In genomic region chr11:100820047-100820446, GRCm38 (mm10) we compare ENCODE assay signal across 23 mouse cellular contexts. TPM values are rescaled to one million over a fixed set of nuclear protein-coding genes. Genes with fewer than 3 reads are reported as not detected.
A peak's percentile ranks its signal among the peaks of the same experiment; 100 is the strongest.
DNase-seq lines count a peak whose midpoint lies in the region; ATAC-seq and TF ChIP-seq lines count a peak whose summit lies in the region.
"Had no signal": no experiment of that assay in that cellular context is flagged by ENCODE, and none has a peak within 500 bp of the region (broad histone marks: within the 10 kb centered on the region; RNA-seq: fewer than 3 reads in every experiment).

No protein-coding gene starts in this region.

- no peaks in the 10 kb centered on the region for H3K9me3 ChIP-seq in heart, embryonic 13.5 days
- no peaks in the 10 kb centered on the region for H3K9me3 ChIP-seq in embryonic facial prominence, embryonic 15.5 days (replicated peaks)
- no peaks in the 10 kb centered on the region for H3K9me3 ChIP-seq in limb, embryonic 14.5 days (ENCODE audit: control insufficient read depth, low read length)
- H3K9me3 ChIP-seq: forebrain, embryonic 10.5 days; hindbrain, embryonic 12.5 days; lung, embryonic 15.5 days; midbrain, embryonic 10.5 days had no signal

- TF ChIP-seq POLR2A in brain, embryonic 14.5 days (IDR thresholded peaks at IDR 0.05; ENCODE audit: borderline replicate concordance, extremely low read depth, insufficient read depth, insufficient read length, poor library complexity, severe bottlenecking), result no peak
- no peak for TF ChIP-seq POLR2A in limb, embryonic 14.5 days (IDR thresholded peaks at IDR 0.05; ENCODE audit: borderline replicate concordance, extremely low read depth, insufficient read depth, insufficient read length)

- H3K4me3 ChIP-seq in heart, embryonic 13.5 days, result no peak overlapping the region
- H3K4me3 ChIP-seq in embryonic facial prominence, embryonic 15.5 days (replicated peaks), result no peak overlapping the region
- no peak overlapping the region for H3K4me3 ChIP-seq in limb, embryonic 14.5 days (replicated peaks; ENCODE audit: low read length)
- H3K4me3 ChIP-seq: forebrain, embryonic 10.5 days; hindbrain, embryonic 12.5 days; layer of hippocampus, adult 2 months; lung, embryonic 15.5 days; midbrain, embryonic 10.5 days had no signal

- H3K4me1 ChIP-seq in heart, embryonic 13.5 days, result peaks cover 96% of the 10 kb centered on the region
- H3K4me1 ChIP-seq in embryonic facial prominence, embryonic 15.5 days, result peaks cover 30% of the 10 kb centered on the region
- H3K4me1 ChIP-seq in limb, embryonic 14.5 days (ENCODE audit: control insufficient read depth, insufficient read depth, low read length), result peaks cover 5% of the 10 kb centered on the region

- no peak overlapping the region for H3K4me2 ChIP-seq in heart, embryonic 13.5 days
- 0 out of 2 replicates have a peak overlapping the region, but pooled peaks have one; percentile 3 for H3K4me2 ChIP-seq in embryonic facial prominence, embryonic 15.5 days (replicated peaks)
- H3K4me2 ChIP-seq in limb, embryonic 14.5 days (replicated peaks; ENCODE audit: low read depth, low read length, severe bottlenecking), result 0 out of 2 replicates have a peak overlapping the region, but pooled peaks have one; percentile 5
- H3K4me2 ChIP-seq: hindbrain, embryonic 12.5 days; lung, embryonic 15.5 days had no signal

- no peak for TF ChIP-seq CTCF in brain, embryonic 14.5 days (IDR thresholded peaks at IDR 0.05; ENCODE audit: borderline replicate concordance, extremely low read depth, insufficient read depth, insufficient read length)

- no peak for DNase-seq in heart, postnatal 4 days
- peak; percentile 41 for DNase-seq in brain, embryonic 14.5 days (ENCODE audit: low read depth)
- DNase-seq in limb, embryonic 14.5 days (ENCODE audit: low spot score), result peak; percentile 53
- no peak for DNase-seq in spleen, postnatal 36 days (ENCODE audit: low spot score in 2 of 2)
- DNase-seq in adrenal gland, postnatal 36 days, result no peak
- no peak for DNase-seq in layer of hippocampus, postnatal 36 days
- DNase-seq: cerebellum, adult 2 months; gastrocnemius, postnatal 36 days; heart, postnatal 10 days; kidney, adult 8-10 months; kidney, postnatal 14 days; retina, postnatal 1 day had no signal

- no peaks in the 10 kb centered on the region for H3K27me3 ChIP-seq in heart, embryonic 13.5 days (replicated peaks)
- H3K27me3 ChIP-seq in embryonic facial prominence, embryonic 15.5 days, result no peaks in the 10 kb centered on the region; the same call in 1 of the 2 replicates
- H3K27me3 ChIP-seq in limb, embryonic 14.5 days (ENCODE audit: control insufficient read depth, insufficient read depth, low read length), result no peaks in the 10 kb centered on the region
- H3K27me3 ChIP-seq: hindbrain, embryonic 12.5 days; lung, embryonic 15.5 days had no signal

- 0 out of 2 replicates have a peak overlapping the region, but pooled peaks have one; percentile 5 for H3K27ac ChIP-seq in heart, embryonic 13.5 days (replicated peaks)
- H3K27ac ChIP-seq in embryonic facial prominence, embryonic 15.5 days (replicated peaks), result 0 out of 2 replicates have a peak overlapping the region, but pooled peaks have one; percentile 58
- no peak overlapping the region for H3K27ac ChIP-seq in limb, embryonic 14.5 days (replicated peaks; ENCODE audit: low read depth, low read length)
- H3K27ac ChIP-seq: forebrain, embryonic 10.5 days; hindbrain, embryonic 12.5 days; layer of hippocampus, adult 2 months; lung, embryonic 15.5 days; macrophage; midbrain, embryonic 10.5 days had no signal

- H3K9ac ChIP-seq in heart, embryonic 13.5 days, result no peak overlapping the region
- H3K9ac ChIP-seq in embryonic facial prominence, embryonic 15.5 days, result no peak overlapping the region
- H3K9ac ChIP-seq in limb, embryonic 14.5 days (ENCODE audit: low read depth, low read length, severe bottlenecking), result no peak overlapping the region
- H3K9ac ChIP-seq: hindbrain, embryonic 12.5 days; lung, embryonic 15.5 days had no signal

- ATAC-seq in heart, embryonic 13.5 days (ENCODE audit: extremely low read depth, insufficient number of reproducible peaks, low FRiP score, low TSS enrichment), result no peak
- peak; percentile 43; the same call in 1 of the 2 replicates for ATAC-seq in embryonic facial prominence, embryonic 15.5 days (ENCODE audit: insufficient number of reproducible peaks, low FRiP score, low TSS enrichment, low read depth)
- no peak for ATAC-seq in limb, embryonic 14.5 days (ENCODE audit: low FRiP score, low read depth)
- ATAC-seq: inflammation-experienced regulatory T-cells, adult 6 months had no signal

- WGBS in heart, embryonic 13.5 days, result 86% methylated on average over 8 of the region's 8 CpGs
- WGBS in embryonic facial prominence, embryonic 15.5 days, result 33% methylated on average over 8 of the region's 8 CpGs
- WGBS in limb, embryonic 14.5 days, result 30% methylated on average over 8 of the region's 8 CpGs

- no peaks in the 10 kb centered on the region for H3K36me3 ChIP-seq in heart, embryonic 13.5 days
- H3K36me3 ChIP-seq in embryonic facial prominence, embryonic 15.5 days, result no peaks in the 10 kb centered on the region
- no peaks in the 10 kb centered on the region for H3K36me3 ChIP-seq in limb, embryonic 14.5 days (ENCODE audit: control insufficient read depth, insufficient read depth, low read length)
- H3K36me3 ChIP-seq: forebrain, embryonic 10.5 days; hindbrain, embryonic 12.5 days; lung, embryonic 15.5 days; midbrain, embryonic 10.5 days had no signal

RNA-seq across cellular contexts. Expression of gene Stat5b, which starts 30.5 kb away (rescaled TPM):
- polyA plus RNA-seq in heart, embryonic 13.5 days (2015; fragmentation: Nextera tagmentation; extraction: Ambion mirVana), result 24.3 and 27.0 TPM in 2 replicates
- total RNA-seq in heart, postnatal 4 days (2021), result 10 to 100 TPM; 45.4 to 52.4 TPM
- 16.4 and 21.5 TPM in 2 replicates for polyA plus RNA-seq in brain, embryonic 14.5 days (2012; rRNA removed)
- 24.9 and 25.3 TPM in 2 replicates for polyA plus RNA-seq in embryonic facial prominence, embryonic 15.5 days (2015; fragmentation: Nextera tagmentation; extraction: Ambion mirVana)
- 24.4 and 27.0 TPM in 2 replicates for polyA plus RNA-seq in limb, embryonic 14.5 days (2012; rRNA removed)
- 21.9 and 22.1 TPM in 2 replicates for polyA plus RNA-seq in limb, embryonic 14.5 days (2014; fragmentation: Nextera tagmentation; extraction: Ambion mirVana)
- 100 to 1,000 TPM in 1 of 2 experiments, 10 to 100 TPM in 1; 58.3 to 111 TPM for total RNA-seq in adrenal gland, postnatal 36 days (2021)
- total RNA-seq in layer of hippocampus, postnatal 36 days (2021), result 10 to 100 TPM; 11.7 to 12.7 TPM

RNA-seq across cellular contexts. Expression of gene Stat5a, which starts 39.1 kb away (rescaled TPM):
- polyA plus RNA-seq in heart, embryonic 13.5 days (2015; fragmentation: Nextera tagmentation; extraction: Ambion mirVana), result 5.2 and 5.9 TPM in 2 replicates
- 10 to 100 TPM; 15.7 to 17.4 TPM for total RNA-seq in heart, postnatal 4 days (2021)
- 1.4 and 2.1 TPM in 2 replicates for polyA plus RNA-seq in brain, embryonic 14.5 days (2012; rRNA removed)
- 9.7 and 10.4 TPM in 2 replicates for polyA plus RNA-seq in embryonic facial prominence, embryonic 15.5 days (2015; fragmentation: Nextera tagmentation; extraction: Ambion mirVana)
- polyA plus RNA-seq in limb, embryonic 14.5 days (2012; rRNA removed), result 8.0 and 11.3 TPM in 2 replicates
- 5.3 and 7.8 TPM in 2 replicates for polyA plus RNA-seq in limb, embryonic 14.5 days (2014; fragmentation: Nextera tagmentation; extraction: Ambion mirVana)
- 10 to 100 TPM; 26.3 to 39.8 TPM for total RNA-seq in adrenal gland, postnatal 36 days (2021)
- total RNA-seq in layer of hippocampus, postnatal 36 days (2021), result 1 to 10 TPM; 1.1 to 1.5 TPM

RNA-seq across cellular contexts. Expression of gene Ghdc, which starts 49.3 kb away (rescaled TPM):
- polyA plus RNA-seq in heart, embryonic 13.5 days (2015; fragmentation: Nextera tagmentation; extraction: Ambion mirVana), result 6.0 and 7.2 TPM in 2 replicates
- 1 to 10 TPM; 7.8 to 9.9 TPM for total RNA-seq in heart, postnatal 4 days (2021)
- polyA plus RNA-seq in brain, embryonic 14.5 days (2012; rRNA removed), result 5.5 and 7.7 TPM in 2 replicates
- 7.2 and 9.2 TPM in 2 replicates for polyA plus RNA-seq in embryonic facial prominence, embryonic 15.5 days (2015; fragmentation: Nextera tagmentation; extraction: Ambion mirVana)
- polyA plus RNA-seq in limb, embryonic 14.5 days (2012; rRNA removed), result 12.1 and 14.0 TPM in 2 replicates
- polyA plus RNA-seq in limb, embryonic 14.5 days (2014; fragmentation: Nextera tagmentation; extraction: Ambion mirVana), result 3.7 and 5.7 TPM in 2 replicates
- 10 to 100 TPM; 18.8 to 25.8 TPM for total RNA-seq in adrenal gland, postnatal 36 days (2021)
- total RNA-seq in layer of hippocampus, postnatal 36 days (2021), result 1 to 10 TPM; 6.2 to 9.9 TPM

RNA-seq across cellular contexts. Expression of gene Hcrt, which starts 57.3 kb away (rescaled TPM):
- not detected in 2 replicates for polyA plus RNA-seq in heart, embryonic 13.5 days (2015; fragmentation: Nextera tagmentation; extraction: Ambion mirVana)
- not detected for total RNA-seq in heart, postnatal 4 days (2021)
- polyA plus RNA-seq in brain, embryonic 14.5 days (2012; rRNA removed), result 0.45 and 0.91 TPM in 2 replicates
- polyA plus RNA-seq in embryonic facial prominence, embryonic 15.5 days (2015; fragmentation: Nextera tagmentation; extraction: Ambion mirVana), result not detected in 2 replicates
- not detected in 2 replicates for polyA plus RNA-seq in limb, embryonic 14.5 days (2012; rRNA removed)
- polyA plus RNA-seq in limb, embryonic 14.5 days (2014; fragmentation: Nextera tagmentation; extraction: Ambion mirVana), result not detected in 2 replicates
- not detected for total RNA-seq in adrenal gland, postnatal 36 days (2021)
- not detected for total RNA-seq in layer of hippocampus, postnatal 36 days (2021)
- total RNA-seq: adrenal gland, adult 2 months; gastrocnemius, postnatal 36 days; heart, postnatal 10 days; layer of hippocampus, adult 2 months had no signal
- polyA plus RNA-seq: adrenal gland, adult 2 months; C2C12; cerebellum, adult 2 months; forebrain, embryonic 10.5 days; hindbrain, embryonic 12.5 days; inflammation-experienced regulatory T-cells, adult 6 months; lung, embryonic 15.5 days; macrophage had no signal

Comparison
In these comparisons a context has a peak if more than half of its experiments do, and no peak if none do; other contexts are left out.
1. DNase-seq: peak in brain, embryonic 14.5 days (single experiment) and limb, embryonic 14.5 days (single experiment); none in heart, postnatal 4 days (single experiment), spleen, postnatal 36 days (0 of 2), adrenal gland, postnatal 36 days (0 of 2) and layer of hippocampus, postnatal 36 days (0 of 2).